Mouse (Mus musculus) mouse trophoblast stem cell (cell line): ENCODE measurements around the gene Olfr996.
"Not testable (repeated sequence)": the region's sequence is repeated elsewhere in the genome, so short reads cannot be mapped to it uniquely, and the experiment has no call there.

Experiments
- in situ Hi-C, 2 experiments: fragments of 300-500 bp; cut with MseI, MboI; formaldehyde crosslinking; loops; 2 replicates in 1 of 2; 3 replicates in 1 of 2; pipeline ENCODE4 v1.15.1; 2025

Gene Olfr996

GRCm38 (mm10) chr2:85578915-85579314 lies at the start of gene Olfr996:
TSS of gene Olfr996 (plus strand) at chr2:85579215.
- in situ Hi-C loops = no loop called here

GRCm38 (mm10) chr2:85532082-85532778 lies 46.8 kb upstream of the Olfr996 start:
- in situ Hi-C loops = no loop called here

- in situ Hi-C loops = no loop called here
Measured at GRCm38 (mm10) chr2:85533934-85534333, 45.1 kb upstream of the Olfr996 start.

GRCm38 (mm10) chr2:85554806-85555205 lies 24.2 kb upstream of the Olfr996 start:
- in situ Hi-C loops = loop anchor here in 1 of 2 experiments (25.0 kb wide), 1 partner anchor 293 kb away; no protein-coding TSS in a partner anchor

GRCm38 (mm10) chr2:85560226-85560625 lies 18.8 kb upstream of the Olfr996 start:
- in situ Hi-C loops = loop anchor here (5.0 to 25.0 kb wide), 3 partner anchors 298 to 438 kb away; no protein-coding TSS in a partner anchor

GRCm38 (mm10) chr2:85561187-85561586 lies 17.8 kb upstream of the Olfr996 start:
- in situ Hi-C loops = loop anchor here (5.0 to 25.0 kb wide), 3 partner anchors 299 to 439 kb away; no protein-coding TSS in a partner anchor

GRCm38 (mm10) chr2:85588648-85589047 lies 9.6 kb downstream of the Olfr996 start, which contains the start of gene Olfr998:
TSS of gene Olfr998 (plus strand) at chr2:85588948.
- in situ Hi-C loops = not testable (repeated sequence)

- in situ Hi-C loops = no loop called here
Measured at GRCm38 (mm10) chr2:85611803-85612202, 32.8 kb downstream of the Olfr996 start, which contains the start of gene Olfr1000. TSS of gene Olfr1000 (minus strand) at chr2:85611903.
